Mouse (Mus musculus): Measurements from ENCODE around the gene Mrpl43.

- TF ChIP-seq POLR2A (IDR thresholded peaks at IDR 0.05; ENCODE audit: control insufficient read depth, low read depth, low read length) (no peak), CTCF (IDR thresholded peaks at IDR 0.05; ENCODE audit: control insufficient read depth, insufficient read depth, insufficient replicate concordance, low read depth, low read length) (no peak)
Observed at GRCm38 (mm10) chr19:44999647-45000046, 6.6 kb downstream of the Mrpl43 start.
